Mouse (Mus musculus) thymus, adult 2 months (tissue): ENCODE results near the gene Plcb2.

Source experiments
- CTCF ChIP-seq: fragments of 200-500 bp; IDR thresholded peaks from 2 replicates; pipeline ENCODE4 v1.5.1; 2012; ENCODE audit warnings: mild to moderate bottlenecking, control low read depth, low read length, moderate library complexity, borderline replicate concordance; ENCODE audit not compliant: control insufficient read depth, poor library complexity, insufficient read depth; ENCODE audit errors: extremely low read depth
- POLR2A ChIP-seq: fragments of 200-500 bp; IDR thresholded peaks from 2 replicates; pipeline ENCODE4 v1.6.1; 2012; ENCODE audit warnings: mild to moderate bottlenecking, low read length, control low read depth, moderate library complexity; ENCODE audit not compliant: control insufficient read depth, poor library complexity, insufficient read depth; ENCODE audit errors: extremely low read depth

GRCm38 (mm10) chr2:118716677-118717076 is 11.6 kb downstream of the Plcb2 start:
- TF ChIP-seq POLR2A = no peak
- TF ChIP-seq CTCF = no peak
